Mouse (Mus musculus) ES-E14 (cell line): ENCODE data around the gene Carmil1.

Experiments used
- CHD2 ChIP-seq: IDR thresholded peaks from 2 replicates; pipeline ENCODE4 v1.6.1; 2014; ENCODE audit warnings: mild to moderate bottlenecking, low read depth, low read length, inconsistent platforms
- HCFC1 ChIP-seq: IDR thresholded peaks from 2 replicates; pipeline ENCODE4 v1.6.1; 2012; ENCODE audit warnings: low read length, inconsistent platforms, borderline replicate concordance; ENCODE audit not compliant: insufficient read depth
- ZC3H11A ChIP-seq: IDR thresholded peaks from 2 replicates; pipeline ENCODE4 v1.6.1; 2012; ENCODE audit warnings: low read depth, mild to moderate bottlenecking, inconsistent platforms, low read length, borderline replicate concordance

DNA sequence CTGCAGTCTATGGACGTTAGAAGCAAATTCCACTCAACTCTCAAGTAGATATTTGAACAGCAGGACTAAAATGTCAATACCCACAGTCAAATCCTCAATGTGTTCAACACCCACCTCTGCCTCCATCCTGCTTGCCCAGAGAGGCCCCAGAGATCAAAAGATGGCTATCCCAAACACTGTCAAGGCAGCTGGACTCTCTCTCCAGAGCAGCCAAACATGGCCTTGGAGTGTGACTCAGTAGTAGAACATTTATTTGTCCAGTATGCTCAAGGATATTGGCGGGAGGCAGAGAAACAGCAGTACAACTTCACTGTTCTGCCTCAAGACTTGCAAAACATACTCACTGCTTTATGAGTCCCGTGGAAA lies 11.5 kb downstream of the Carmil1 start:
- TF ChIP-seq ZC3H11A = no peak
- no peak for TF ChIP-seq CHD2
- no peak for TF ChIP-seq HCFC1
